Mouse (Mus musculus) spleen, adult 2 months (tissue): Measurements from ENCODE around the gene Itpripl1.

Source experiments
- CTCF ChIP-seq: fragments of 200-500 bp; IDR thresholded peaks from 2 replicates; pipeline ENCODE4 v1.5.1; 2011; ENCODE audit warnings: mild to moderate bottlenecking, inconsistent platforms; ENCODE audit not compliant: insufficient read depth, insufficient read length, insufficient replicate concordance; ENCODE audit errors: extremely low read depth
- POLR2A ChIP-seq: fragments of 200-500 bp; IDR thresholded peaks from 2 replicates; pipeline ENCODE4 v1.6.1; 2011; ENCODE audit warnings: low read depth, low read length, inconsistent platforms

DNA sequence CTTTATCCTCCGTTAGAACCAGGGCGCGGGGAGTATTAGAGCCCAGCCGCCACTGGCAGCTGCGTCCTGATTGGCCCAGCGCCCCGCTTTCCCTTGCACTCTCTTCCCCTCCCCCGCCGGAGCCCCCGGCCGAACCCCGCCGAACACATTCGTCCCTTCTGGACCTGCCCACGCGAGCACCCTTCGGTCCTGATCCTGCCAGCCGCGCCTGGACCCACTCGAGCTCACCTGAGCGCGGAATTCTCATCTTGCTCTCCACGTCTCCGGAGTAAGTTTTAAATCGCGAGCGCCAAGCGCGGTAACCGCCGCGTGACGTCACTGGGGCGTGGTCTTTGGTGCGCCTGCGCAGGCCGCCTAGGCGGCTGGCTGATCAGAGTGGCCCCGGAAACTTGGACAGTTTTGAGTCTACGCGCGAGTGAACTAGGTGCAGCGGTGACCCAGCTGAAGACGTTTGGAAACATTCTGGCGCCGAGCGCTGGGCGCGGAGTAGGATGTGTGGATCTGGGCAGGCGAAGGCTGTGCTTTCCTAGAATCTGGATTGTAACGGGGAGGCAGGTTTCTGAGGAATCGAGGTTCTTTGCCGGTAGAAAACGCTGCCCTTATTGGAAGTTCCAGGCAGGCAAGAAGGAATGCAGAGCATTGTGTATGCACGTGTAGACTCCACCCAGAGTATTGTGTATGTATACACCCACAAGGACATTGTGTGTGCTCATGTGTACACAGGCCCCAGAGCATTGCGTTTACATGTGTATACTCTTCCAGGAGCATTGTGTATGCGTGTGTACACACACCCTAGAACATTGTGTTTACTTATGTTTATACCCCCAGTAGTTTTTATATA is 9.4 kb downstream of the Itpripl1 start, which contains the start of gene Ncaph:
- TF ChIP-seq CTCF (no peak), POLR2A (peak; percentile 93)
